Mouse (Mus musculus): ENCODE results near the gene Plekha8. TPM values are rescaled to one million over a fixed set of nuclear protein-coding genes. Genes with fewer than 3 reads are reported as not detected.
A peak's percentile ranks its signal among the peaks of the same experiment; 100 is the strongest.

Gene Plekha8
- polyA plus RNA-seq, 1 experiment from 2014 or later: 16.5 TPM

GRCm38 (mm10) chr6:54563561-54563960 is 31.4 kb upstream of the Plekha8 start:
- peaks cover 75% of the 10 kb centered on the region for H3K4me1 ChIP-seq
- WGBS: 88% methylated on average over 4 of the region's 4 CpGs
- DNase-seq (ENCODE audit: low spot score): no peak

DNA sequence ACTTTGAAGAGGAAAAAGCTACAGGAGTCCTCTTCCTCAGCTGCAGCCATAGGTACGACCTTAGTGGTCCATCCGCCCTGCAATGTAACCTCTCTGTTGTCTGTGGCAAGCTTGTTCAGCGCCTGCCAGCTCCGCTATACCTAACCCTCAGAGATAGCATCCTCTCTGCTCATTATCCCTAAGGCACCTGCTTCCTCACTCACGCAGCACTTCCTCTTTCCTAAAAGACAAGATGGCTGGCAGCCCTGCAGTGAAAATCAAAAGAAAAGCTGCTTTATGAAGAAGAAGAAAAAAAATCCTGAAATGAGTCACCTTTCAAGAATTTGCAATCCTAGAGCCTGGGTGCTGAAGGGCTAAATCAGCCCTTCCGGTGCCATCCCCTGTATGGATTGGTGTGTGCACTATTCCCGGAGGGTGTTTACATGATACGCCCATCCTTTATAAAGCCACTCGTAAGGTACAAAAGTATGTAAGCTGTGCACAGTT is 30.4 kb upstream of the Plekha8 start:
- peak overlapping the region; percentile 95 for H3K27ac ChIP-seq (replicated peaks)
- 65% methylated on average over 9 of the region's 9 CpGs for WGBS

More at GRCm38 (mm10) chr6:54563561-54563960, 31.4 kb upstream of the Plekha8 start:
- Histone ChIP-seq H3K27me3 (ENCODE audit: low read depth, poor library complexity, severe bottlenecking) (peaks cover 30% of the 10 kb centered on the region), H3K27ac (replicated peaks) (no peak overlapping the region; the same call in 1 of the 2 replicates), H3K4me3 (peak overlapping the region; percentile 72; the same call in 1 of the 2 replicates), H3K9me3 (replicated peaks) (no peaks in the 10 kb centered on the region), H3K36me3 (no peaks in the 10 kb centered on the region)

GRCm38 (mm10) chr6:54565012-54565411 is 29.9 kb upstream of the Plekha8 start:
- H3K4me3 ChIP-seq: peak overlapping the region; percentile 72
- H3K27me3 ChIP-seq (ENCODE audit: low read depth, poor library complexity, severe bottlenecking): peaks cover 30% of the 10 kb centered on the region
- no peaks in the 10 kb centered on the region for H3K9me3 ChIP-seq (replicated peaks)
- WGBS: 15% methylated on average over 3 of the region's 3 CpGs
- peaks cover 72% of the 10 kb centered on the region for H3K4me1 ChIP-seq
- peak; percentile 75 for DNase-seq (ENCODE audit: low spot score)
- H3K27ac ChIP-seq (replicated peaks): peak overlapping the region; percentile 95
- no peaks in the 10 kb centered on the region for H3K36me3 ChIP-seq

More for the DNA sequence above, 30.4 kb upstream of the Plekha8 start:
- no peak for DNase-seq (ENCODE audit: low spot score)
- H3K36me3 ChIP-seq: no peaks in the 10 kb centered on the region
- H3K27me3 ChIP-seq (ENCODE audit: low read depth, poor library complexity, severe bottlenecking): peaks cover 30% of the 10 kb centered on the region
- H3K9me3 ChIP-seq (replicated peaks): no peaks in the 10 kb centered on the region
- H3K4me3 ChIP-seq: peak overlapping the region; percentile 72
- H3K4me1 ChIP-seq: peaks cover 73% of the 10 kb centered on the region

- peaks cover 76% of the 10 kb centered on the region for H3K4me1 ChIP-seq
- peak within 1 kb of the TSS; percentile 72 for H3K4me3 ChIP-seq
- WGBS: under 1% methylated on average over 60 of the region's 60 CpGs
- no peaks in the 10 kb centered on the region for H3K9me3 ChIP-seq (replicated peaks)
- H3K27ac ChIP-seq (replicated peaks): peak within 1 kb of the TSS; percentile 95
- peaks cover 35% of the 10 kb centered on the region for H3K27me3 ChIP-seq (ENCODE audit: low read depth, poor library complexity, severe bottlenecking)
- peak; percentile 83 for DNase-seq (ENCODE audit: low spot score)
- no peaks in the 10 kb centered on the region for H3K36me3 ChIP-seq
Observed at GRCm38 (mm10) chr6:54565665-54566545, 29.0 kb upstream of the Plekha8 start, which contains the start of gene Scrn1. TSS of gene Scrn1 (minus strand) at chr6:54566489.

DNA sequence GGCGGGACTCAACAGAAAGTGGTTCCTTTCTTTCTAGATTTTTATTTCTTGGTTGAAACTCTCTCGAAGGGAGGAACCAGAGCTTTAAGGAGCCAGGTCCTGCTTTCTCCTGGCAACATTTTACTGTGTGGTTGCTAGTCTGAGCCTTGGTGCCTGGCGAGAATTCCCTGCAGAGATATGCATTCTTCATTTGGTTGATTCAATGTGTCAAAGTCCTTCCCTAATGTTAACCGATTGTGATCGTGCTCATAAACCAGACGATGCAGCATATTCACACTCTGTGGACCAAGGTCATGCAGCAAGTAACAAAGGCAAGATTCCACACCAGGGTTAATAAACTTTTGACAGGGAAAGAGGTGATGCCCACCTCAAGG is 28.4 kb upstream of the Plekha8 start:
- Histone ChIP-seq H3K4me1 (peaks cover 77% of the 10 kb centered on the region), H3K4me3 (peak overlapping the region; percentile 72), H3K27ac (replicated peaks) (peak overlapping the region; percentile 95), H3K36me3 (no peaks in the 10 kb centered on the region), H3K27me3 (ENCODE audit: low read depth, poor library complexity, severe bottlenecking) (peaks cover 35% of the 10 kb centered on the region), H3K9me3 (replicated peaks) (no peaks in the 10 kb centered on the region)
- 19% methylated on average over 6 of the region's 6 CpGs for WGBS
- no peak for DNase-seq (ENCODE audit: low spot score)

DNA sequence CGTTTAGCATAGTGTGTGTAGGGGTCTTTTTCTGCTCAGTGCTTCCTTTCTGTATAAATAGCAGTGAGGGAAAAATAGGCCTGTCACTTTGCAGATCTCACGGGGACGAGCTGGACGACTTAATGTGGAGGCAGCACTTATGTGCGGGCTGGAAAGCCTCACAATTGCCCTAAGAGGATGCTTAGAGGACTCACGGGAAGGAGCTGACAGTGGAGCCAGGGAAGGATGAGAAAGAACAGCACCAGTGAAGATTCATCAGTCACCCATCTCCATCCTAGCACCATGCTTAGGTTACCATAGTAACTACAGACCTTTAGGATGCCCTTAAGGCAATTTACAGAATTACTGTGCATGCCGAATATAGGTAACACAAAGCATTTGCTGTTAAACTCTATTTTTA is 25.1 kb upstream of the Plekha8 start:
- Histone ChIP-seq H3K4me1 (peaks cover 62% of the 10 kb centered on the region), H3K9me3 (replicated peaks) (no peaks in the 10 kb centered on the region), H3K4me3 (no peak overlapping the region), H3K27me3 (ENCODE audit: low read depth, poor library complexity, severe bottlenecking) (peaks cover 29% of the 10 kb centered on the region), H3K27ac (replicated peaks) (no peak overlapping the region), H3K36me3 (no peaks in the 10 kb centered on the region)
- no peak for DNase-seq (ENCODE audit: low spot score)
- 55% methylated on average over 7 of the region's 7 CpGs for WGBS

DNA sequence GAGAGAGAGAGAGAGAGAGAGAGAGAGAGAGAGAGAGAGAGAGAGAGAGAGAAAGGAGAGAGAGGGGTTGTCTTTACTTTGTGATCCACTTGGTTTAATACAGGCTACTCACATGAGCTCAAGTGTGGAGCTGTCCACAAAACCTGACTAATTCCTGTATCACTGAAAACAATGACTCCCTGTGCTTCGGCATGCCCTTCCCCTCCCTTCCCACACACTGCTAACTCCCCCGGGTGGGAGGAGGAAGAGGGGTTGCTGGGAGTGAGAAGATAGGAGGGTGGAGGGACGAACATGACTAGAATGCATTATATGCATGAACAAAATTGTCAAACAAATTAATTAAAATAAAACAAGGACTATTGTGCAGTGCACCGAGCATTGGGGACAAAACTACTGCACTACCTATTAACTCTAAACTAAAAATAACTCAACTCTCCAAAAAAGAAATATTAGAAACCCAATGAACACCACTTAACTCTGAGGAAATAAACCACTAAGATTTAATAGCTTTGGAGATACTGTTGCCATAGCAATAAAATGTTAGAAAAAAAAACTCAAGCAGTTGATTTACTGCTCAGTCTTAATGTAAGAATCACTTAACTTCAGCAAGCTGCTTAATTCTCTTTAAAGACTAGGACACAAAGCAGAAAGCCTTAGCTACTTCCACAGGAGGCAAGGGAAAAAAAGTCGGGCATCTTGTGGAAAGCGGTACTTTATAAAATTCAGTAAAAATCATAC is 21.5 kb upstream of the Plekha8 start:
- WGBS: 39% methylated on average over 6 of the region's 6 CpGs

GRCm38 (mm10) chr6:54586175-54586574 is 8.7 kb upstream of the Plekha8 start:
- Histone ChIP-seq H3K36me3 (peaks cover 8% of the 10 kb centered on the region; the same call in 1 of the 2 replicates), H3K27me3 (ENCODE audit: low read depth, poor library complexity, severe bottlenecking) (no peaks in the 10 kb centered on the region), H3K4me3 (no peak overlapping the region), H3K9me3 (replicated peaks) (no peaks in the 10 kb centered on the region), H3K27ac (replicated peaks) (no peak overlapping the region), H3K4me1 (peaks cover 11% of the 10 kb centered on the region)
- no peak for DNase-seq (ENCODE audit: low spot score)
- 47% methylated on average over 2 of the region's 2 CpGs for WGBS

More for the DNA sequence above, 21.5 kb upstream of the Plekha8 start:
- Histone ChIP-seq H3K36me3 (no peaks in the 10 kb centered on the region), H3K4me3 (no peak overlapping the region), H3K4me1 (peaks cover 42% of the 10 kb centered on the region), H3K27me3 (ENCODE audit: low read depth, poor library complexity, severe bottlenecking) (peaks cover 5% of the 10 kb centered on the region; the same call in 1 of the 2 replicates), H3K9me3 (replicated peaks) (no peaks in the 10 kb centered on the region), H3K27ac (replicated peaks) (peak overlapping the region; percentile 69; the same call in 1 of the 2 replicates)
- no peak for DNase-seq (ENCODE audit: low spot score)

- WGBS: 85% methylated on average over 8 of the region's 8 CpGs
- DNase-seq (ENCODE audit: low spot score): no peak
- peaks cover 8% of the 10 kb centered on the region; the same call in 1 of the 2 replicates for H3K36me3 ChIP-seq
Observed at GRCm38 (mm10) chr6:54586911-54587310, 8.0 kb upstream of the Plekha8 start.

DNA sequence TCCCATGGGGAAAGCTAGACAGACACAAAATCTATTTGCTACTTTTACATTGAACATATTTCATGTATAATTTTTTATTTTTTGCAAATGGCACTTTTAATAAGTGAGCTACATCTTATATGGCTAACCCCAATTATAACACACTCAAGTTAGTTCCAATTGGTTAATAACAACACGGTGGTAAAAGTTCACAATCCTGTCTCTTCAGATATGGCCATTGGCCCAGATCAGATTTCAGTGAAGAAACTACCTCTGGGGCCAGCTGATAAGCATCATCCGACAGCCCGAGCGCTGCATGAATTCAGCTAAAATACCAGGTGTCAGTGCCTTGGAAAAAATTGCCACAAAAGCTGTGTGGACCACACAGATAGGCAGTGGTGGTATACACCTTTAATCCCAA is 7.2 kb upstream of the Plekha8 start:
- no peak for DNase-seq (ENCODE audit: low spot score)
- no peak overlapping the region for H3K4me3 ChIP-seq
- WGBS: 85% methylated on average over 4 of the region's 4 CpGs
- H3K36me3 ChIP-seq: 0 out of 2 replicates have a peak, but pooled peaks cover 3% of the 10 kb centered on the region
- no peaks in the 10 kb centered on the region for H3K9me3 ChIP-seq (replicated peaks)
- peaks cover 26% of the 10 kb centered on the region for H3K4me1 ChIP-seq
- H3K27ac ChIP-seq (replicated peaks): no peak overlapping the region
- H3K27me3 ChIP-seq (ENCODE audit: low read depth, poor library complexity, severe bottlenecking): no peaks in the 10 kb centered on the region

More at GRCm38 (mm10) chr6:54586911-54587310, 8.0 kb upstream of the Plekha8 start:
- no peak overlapping the region for H3K4me3 ChIP-seq
- no peak overlapping the region for H3K27ac ChIP-seq (replicated peaks)
- H3K9me3 ChIP-seq (replicated peaks): no peaks in the 10 kb centered on the region
- no peaks in the 10 kb centered on the region for H3K27me3 ChIP-seq (ENCODE audit: low read depth, poor library complexity, severe bottlenecking)
- peaks cover 18% of the 10 kb centered on the region for H3K4me1 ChIP-seq

GRCm38 (mm10) chr6:54588212-54588611 is 6.7 kb upstream of the Plekha8 start:
- no peak overlapping the region for H3K27ac ChIP-seq (replicated peaks)
- H3K27me3 ChIP-seq (ENCODE audit: low read depth, poor library complexity, severe bottlenecking): no peaks in the 10 kb centered on the region
- WGBS: 54% methylated on average over 1 of the region's 1 CpGs
- no peak for DNase-seq (ENCODE audit: low spot score)
- no peaks in the 10 kb centered on the region for H3K9me3 ChIP-seq (replicated peaks)
- peaks cover 26% of the 10 kb centered on the region for H3K4me1 ChIP-seq
- no peak overlapping the region for H3K4me3 ChIP-seq
- H3K36me3 ChIP-seq: no peaks in the 10 kb centered on the region

- no peaks in the 10 kb centered on the region for H3K27me3 ChIP-seq (ENCODE audit: low read depth, poor library complexity, severe bottlenecking)
- H3K4me3 ChIP-seq: no peak overlapping the region
- H3K36me3 ChIP-seq: no peaks in the 10 kb centered on the region
- WGBS: 90% methylated on average over 2 of the region's 2 CpGs
- DNase-seq (ENCODE audit: low spot score): no peak
- peaks cover 46% of the 10 kb centered on the region for H3K4me1 ChIP-seq
- no peaks in the 10 kb centered on the region for H3K9me3 ChIP-seq (replicated peaks)
- no peak overlapping the region for H3K27ac ChIP-seq (replicated peaks)
Observed at GRCm38 (mm10) chr6:54590691-54591090, 4.2 kb upstream of the Plekha8 start.
